Mouse (Mus musculus) lung, embryonic 15.5 days (tissue): ENCODE results near the gene Pusl1. TPM values are rescaled to one million over a fixed set of nuclear protein-coding genes. Genes with fewer than 3 reads are reported as not detected.

Experiments used
- ATAC-seq: fragments of 200-750 bp; cut with Nextera tagmentation; 2 replicates; pipeline ENCODE4 v1.8.0; 2017; ENCODE audit warnings: moderate number of reproducible peaks, borderline replicate concordance; ENCODE audit not compliant: low FRiP score, low TSS enrichment; ENCODE audit errors: extremely low read depth
- H3K27ac ChIP-seq: fragments of 300-500 bp; sonication (generic); 2 replicates; pipeline ENCODE4 v1.5.1; 2015; ENCODE audit warnings: moderate library complexity, mild to moderate bottlenecking, inconsistent platforms
- H3K27me3 ChIP-seq: fragments of 300-500 bp; sonication (generic); 2 replicates; pipeline ENCODE4 v1.6.1; 2015; ENCODE audit warnings: inconsistent platforms
- H3K36me3 ChIP-seq: fragments of 300-500 bp; sonication (generic); 2 replicates; pipeline ENCODE4 v1.6.1; 2015; ENCODE audit warnings: inconsistent platforms
- H3K4me1 ChIP-seq: fragments of 300-500 bp; sonication (generic); 2 replicates; pipeline ENCODE4 v1.6.1; 2015; ENCODE audit warnings: inconsistent platforms
- H3K4me2 ChIP-seq: fragments of 300-500 bp; sonication (generic); 2 replicates; pipeline ENCODE4 v1.6.1; 2015; ENCODE audit warnings: inconsistent platforms, mild to moderate bottlenecking, moderate library complexity
- H3K4me3 ChIP-seq: fragments of 300-500 bp; sonication (generic); 2 replicates; pipeline ENCODE4 v1.5.1; 2015; ENCODE audit warnings: mild to moderate bottlenecking, inconsistent platforms
- H3K9ac ChIP-seq: fragments of 300-500 bp; sonication (generic); 2 replicates; pipeline ENCODE4 v1.6.1; 2015; ENCODE audit warnings: inconsistent platforms
- H3K9me3 ChIP-seq: fragments of 300-500 bp; sonication (generic); 2 replicates; pipeline ENCODE4 v1.6.1; 2016; ENCODE audit warnings: inconsistent platforms
- WGBS: fragments of 180-500 bp; shearing (Covaris S2); methylation state at CpG from one replicate; pipeline ENCODE4 v1.1.7; 2015; 5-methylcytosine and 5-hydroxymethylcytosine counted together
- polyA plus RNA-seq: library from polyadenylated mRNA; unstranded; fragments of >200 nt; fragmentation: Nextera tagmentation; extraction: Ambion mirVana; gene quantifications from 2 replicates; pipeline ENCODE4 v1.2.1, GENCODE M21; 2015

Pusl1 gene
- 42.9 and 44.9 TPM in 2 replicates for polyA plus RNA-seq

DNA sequence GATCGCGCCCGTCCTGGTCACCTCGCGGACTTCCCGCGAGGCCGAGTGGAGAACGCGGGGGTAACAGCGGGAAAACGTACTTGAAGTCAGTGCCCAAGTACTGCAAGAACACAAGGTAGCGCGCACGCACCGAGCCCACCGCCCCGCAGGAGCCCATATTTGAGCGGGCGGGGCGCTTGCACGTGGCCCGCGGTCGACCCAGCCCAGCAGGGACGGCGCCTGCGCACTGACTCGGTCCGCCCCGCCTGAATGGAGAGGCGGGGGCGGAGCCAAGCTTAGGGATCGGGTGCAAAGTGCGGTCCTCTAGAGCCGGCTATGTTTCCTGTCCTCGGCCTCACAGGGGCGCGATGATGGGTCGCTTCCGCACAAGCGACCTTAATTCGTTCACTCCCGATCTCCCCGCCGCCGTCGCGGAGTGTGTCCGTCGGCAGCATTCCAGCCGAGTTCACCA lies at the start of gene Pusl1, which contains the start of gene Acap3:
Pusl1 (minus strand) TSS at position 231 of the 451 bp plus-strand sequence.
Acap3 (plus strand) TSS at position 272 of the 451 bp plus-strand sequence.
- H3K4me1 ChIP-seq: peaks cover 43% of the 10 kb centered on the region
- peak within 1 kb of the TSS; percentile 92 for H3K9ac ChIP-seq
- peak within 1 kb of the TSS; percentile 90 for H3K4me3 ChIP-seq
- peaks cover 30% of the 10 kb centered on the region for H3K36me3 ChIP-seq
- under 1% methylated on average over 52 of the region's 52 CpGs for WGBS
- H3K27me3 ChIP-seq: no peaks in the 10 kb centered on the region
- H3K27ac ChIP-seq: peak within 1 kb of the TSS; percentile 99
- ATAC-seq: peak; percentile 89
- H3K9me3 ChIP-seq: no peaks in the 10 kb centered on the region
- H3K4me2 ChIP-seq: peak within 1 kb of the TSS; percentile 88

DNA sequence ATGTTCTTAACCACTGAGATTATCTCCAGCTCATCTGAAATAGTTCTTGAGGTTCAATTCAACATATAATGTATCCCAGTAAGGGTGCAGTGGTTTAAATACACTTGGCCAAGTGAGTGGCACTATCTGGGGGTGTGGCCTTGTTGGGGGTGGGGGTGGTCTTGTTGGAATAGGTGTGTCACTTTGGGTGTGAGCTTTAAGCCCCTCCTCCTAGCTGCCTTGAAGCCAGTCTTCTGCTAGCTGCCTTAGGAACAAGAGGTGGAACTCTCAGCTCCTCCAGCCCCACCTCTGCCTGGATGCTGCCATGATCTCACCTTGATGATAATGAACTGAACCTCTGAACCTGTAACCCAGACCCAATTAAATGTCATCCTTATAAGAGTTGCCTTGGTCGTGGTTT lies 40.5 kb upstream of the Pusl1 start:
- no peak overlapping the region for H3K4me3 ChIP-seq
- H3K27ac ChIP-seq: no peak overlapping the region
- H3K9me3 ChIP-seq: no peaks in the 10 kb centered on the region
- H3K36me3 ChIP-seq: no peaks in the 10 kb centered on the region
- no peak for ATAC-seq
- H3K4me2 ChIP-seq: no peak overlapping the region
- WGBS: 63% methylated on average over 1 of the region's 1 CpGs
- no peaks in the 10 kb centered on the region for H3K4me1 ChIP-seq
- H3K27me3 ChIP-seq: no peaks in the 10 kb centered on the region
- no peak overlapping the region for H3K9ac ChIP-seq

DNA sequence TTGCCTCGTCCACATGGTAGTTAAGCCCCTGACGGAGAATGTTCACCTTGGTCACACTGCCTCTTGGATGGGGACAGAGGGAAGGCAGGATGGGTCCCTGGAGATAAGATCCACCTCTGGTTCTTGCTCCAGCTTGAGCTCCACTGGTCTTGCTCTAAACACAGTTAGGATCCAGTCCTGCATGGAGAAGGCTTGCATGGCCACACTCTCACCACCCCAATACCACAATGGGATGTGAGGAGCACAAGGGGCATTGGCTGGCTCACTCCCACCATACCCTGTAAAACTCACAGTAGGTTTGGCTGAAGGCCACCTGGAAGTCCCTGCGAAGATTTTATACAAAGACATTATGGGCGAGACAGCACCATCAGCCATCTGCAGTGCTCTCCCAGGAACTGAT lies 17.2 kb upstream of the Pusl1 start:
- no peak overlapping the region for H3K4me3 ChIP-seq
- no peak overlapping the region for H3K4me2 ChIP-seq
- H3K9ac ChIP-seq: no peak overlapping the region
- H3K4me1 ChIP-seq: no peaks in the 10 kb centered on the region
- H3K36me3 ChIP-seq: peaks cover 16% of the 10 kb centered on the region
- no peaks in the 10 kb centered on the region for H3K9me3 ChIP-seq
- H3K27me3 ChIP-seq: no peaks in the 10 kb centered on the region
- no peak overlapping the region for H3K27ac ChIP-seq
- no peak for ATAC-seq
- WGBS: 89% methylated on average over 4 of the region's 4 CpGs

DNA sequence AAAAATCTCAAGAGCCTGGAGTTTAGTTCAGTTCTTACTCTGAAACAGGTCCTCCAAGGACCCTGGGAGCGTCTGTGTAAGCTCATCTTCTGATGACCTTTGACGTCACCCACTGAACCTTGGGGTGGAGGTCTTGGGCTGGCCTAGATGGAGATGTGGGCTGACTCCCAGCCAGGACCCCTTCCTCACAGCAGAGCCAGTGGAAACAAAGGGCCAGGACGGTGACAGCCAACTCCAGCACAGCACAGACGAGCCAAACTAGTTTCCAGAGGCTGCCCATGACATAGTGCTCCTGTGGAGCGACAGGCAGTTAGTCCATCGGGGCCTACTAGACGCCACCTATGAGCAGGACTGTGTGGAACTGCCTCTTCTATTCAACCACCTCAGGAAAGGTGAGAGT lies 16.7 kb upstream of the Pusl1 start:
- no peak overlapping the region for H3K4me3 ChIP-seq
- no peaks in the 10 kb centered on the region for H3K4me1 ChIP-seq
- H3K27ac ChIP-seq: no peak overlapping the region
- peaks cover 19% of the 10 kb centered on the region for H3K36me3 ChIP-seq
- WGBS: 65% methylated on average over 7 of the region's 7 CpGs
- no peak overlapping the region for H3K9ac ChIP-seq
- H3K9me3 ChIP-seq: no peaks in the 10 kb centered on the region
- no peaks in the 10 kb centered on the region for H3K27me3 ChIP-seq
- ATAC-seq: no peak
- H3K4me2 ChIP-seq: no peak overlapping the region

DNA sequence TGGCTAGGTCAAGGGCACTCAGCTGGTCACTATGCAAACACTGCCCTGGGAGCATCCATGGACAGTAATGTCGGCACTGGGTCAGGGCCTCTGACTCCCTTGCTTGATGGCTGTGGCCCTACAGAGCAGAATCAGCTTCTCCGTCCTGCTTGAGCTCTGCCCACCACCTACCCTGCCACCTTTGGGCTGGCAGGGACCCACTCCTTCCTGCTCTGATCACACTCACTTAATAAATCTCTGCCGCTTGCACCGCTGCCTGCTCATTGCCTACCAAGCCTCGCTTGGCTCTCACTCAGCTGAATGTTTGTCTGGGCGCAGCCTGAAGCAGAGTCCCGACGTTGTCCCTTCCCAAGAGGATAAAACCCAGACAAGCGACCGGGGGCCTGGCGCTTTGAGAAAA lies 15.4 kb upstream of the Pusl1 start:
- WGBS: 56% methylated on average over 11 of the region's 11 CpGs
- Histone ChIP-seq H3K9ac (no peak overlapping the region), H3K27ac (no peak overlapping the region), H3K27me3 (no peaks in the 10 kb centered on the region), H3K4me2 (no peak overlapping the region), H3K4me1 (no peaks in the 10 kb centered on the region), H3K4me3 (no peak overlapping the region), H3K36me3 (peaks cover 28% of the 10 kb centered on the region), H3K9me3 (no peaks in the 10 kb centered on the region)
- no peak for ATAC-seq

DNA sequence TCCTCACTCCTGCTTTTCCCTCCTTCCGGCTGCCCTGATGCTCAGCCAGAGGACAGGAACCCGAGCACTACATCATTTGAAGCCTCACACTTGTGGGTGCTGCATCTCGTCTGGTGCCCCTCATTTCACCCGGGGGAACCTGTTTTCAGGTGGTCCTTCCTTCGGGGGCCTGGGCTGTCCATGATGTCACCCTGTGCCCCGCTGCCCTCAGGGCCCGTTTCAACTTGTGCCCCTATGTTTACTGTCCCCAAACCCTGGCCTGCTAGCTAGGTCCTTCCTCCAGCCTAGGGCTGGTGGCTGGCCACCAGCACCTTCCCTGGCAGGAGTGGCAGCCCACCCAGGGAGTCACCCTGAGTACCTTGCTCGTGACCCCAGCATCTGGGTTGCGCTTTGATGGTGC lies 14.5 kb upstream of the Pusl1 start:
- ATAC-seq: no peak
- H3K27me3 ChIP-seq: no peaks in the 10 kb centered on the region
- no peak overlapping the region for H3K9ac ChIP-seq
- 79% methylated on average over 9 of the region's 9 CpGs for WGBS
- H3K9me3 ChIP-seq: no peaks in the 10 kb centered on the region
- H3K27ac ChIP-seq: no peak overlapping the region
- no peak overlapping the region for H3K4me2 ChIP-seq
- H3K4me1 ChIP-seq: 0 out of 2 replicates have a peak, but pooled peaks cover 1% of the 10 kb centered on the region
- no peak overlapping the region for H3K4me3 ChIP-seq
- peaks cover 31% of the 10 kb centered on the region for H3K36me3 ChIP-seq

DNA sequence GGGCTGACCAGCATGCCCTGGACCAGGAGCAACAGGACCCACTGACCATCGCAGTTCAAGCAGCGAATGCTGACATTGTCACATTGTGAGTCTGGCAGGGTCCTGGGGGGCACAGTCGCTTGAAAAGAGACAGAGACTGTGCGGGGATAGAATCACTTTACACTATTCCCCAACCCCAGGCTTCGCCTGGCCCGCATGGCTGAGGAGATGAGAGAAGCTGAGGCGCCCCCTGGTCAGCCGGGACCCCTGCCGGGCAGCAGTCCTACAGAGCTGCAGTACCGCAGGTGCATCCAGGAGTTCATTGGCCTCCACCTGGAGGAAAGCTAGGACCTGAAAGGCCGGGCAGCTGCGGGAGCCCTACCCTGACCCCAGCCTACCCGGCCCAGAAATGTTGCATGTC lies 14.1 kb upstream of the Pusl1 start:
- no peak for ATAC-seq
- H3K4me3 ChIP-seq: no peak overlapping the region
- peaks cover 34% of the 10 kb centered on the region for H3K36me3 ChIP-seq
- 0 out of 2 replicates have a peak, but pooled peaks cover 6% of the 10 kb centered on the region for H3K4me1 ChIP-seq
- H3K9ac ChIP-seq: no peak overlapping the region
- H3K27me3 ChIP-seq: no peaks in the 10 kb centered on the region
- no peaks in the 10 kb centered on the region for H3K9me3 ChIP-seq
- H3K4me2 ChIP-seq: no peak overlapping the region
- 87% methylated on average over 13 of the region's 13 CpGs for WGBS
- no peak overlapping the region for H3K27ac ChIP-seq

DNA sequence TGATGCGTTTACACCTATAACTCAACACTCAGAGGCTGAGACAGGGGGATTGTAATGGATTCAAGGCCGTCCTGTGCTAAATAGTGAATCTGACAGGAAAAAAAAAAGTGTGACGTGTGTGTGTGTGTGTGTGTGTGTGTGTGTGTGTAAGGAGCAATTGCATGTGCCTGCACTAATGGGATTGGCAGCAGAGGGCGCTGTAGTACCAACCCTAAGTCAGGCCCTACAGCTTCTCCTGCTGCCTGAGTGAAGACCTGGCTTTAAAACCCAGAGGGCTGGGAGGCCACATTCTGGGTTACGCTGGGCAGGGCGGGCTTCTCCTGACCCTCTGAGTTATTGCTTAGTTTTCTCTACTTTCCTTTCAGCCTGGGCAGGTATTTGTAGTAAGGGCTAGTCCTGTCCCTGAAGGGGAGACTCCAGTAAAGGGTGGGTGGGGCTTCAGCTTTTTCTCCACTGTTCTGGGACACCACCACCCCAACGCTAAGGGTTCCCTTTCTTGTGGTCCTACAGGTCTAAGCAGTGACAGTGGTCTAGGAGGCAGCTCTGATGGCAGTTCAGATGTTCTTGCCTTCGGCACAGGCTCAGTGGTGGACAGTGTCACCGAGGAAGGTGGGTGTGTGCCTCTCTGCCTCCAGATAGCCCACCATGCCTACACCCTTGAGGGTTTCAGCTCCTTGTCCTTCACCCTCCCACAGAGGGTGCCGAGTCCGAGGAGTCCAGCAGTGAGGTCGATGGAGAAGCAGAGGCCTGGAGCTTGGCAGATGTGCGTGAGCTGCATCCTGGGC lies 12.9 kb upstream of the Pusl1 start:
- no peak for ATAC-seq
- no peaks in the 10 kb centered on the region for H3K9me3 ChIP-seq
- no peak overlapping the region for H3K27ac ChIP-seq
- H3K27me3 ChIP-seq: no peaks in the 10 kb centered on the region
- H3K4me2 ChIP-seq: no peak overlapping the region
- no peak overlapping the region for H3K9ac ChIP-seq
- peaks cover 42% of the 10 kb centered on the region for H3K36me3 ChIP-seq
- no peak overlapping the region for H3K4me3 ChIP-seq
- 0 out of 2 replicates have a peak, but pooled peaks cover 6% of the 10 kb centered on the region for H3K4me1 ChIP-seq
- WGBS: 88% methylated on average over 13 of the region's 13 CpGs

DNA sequence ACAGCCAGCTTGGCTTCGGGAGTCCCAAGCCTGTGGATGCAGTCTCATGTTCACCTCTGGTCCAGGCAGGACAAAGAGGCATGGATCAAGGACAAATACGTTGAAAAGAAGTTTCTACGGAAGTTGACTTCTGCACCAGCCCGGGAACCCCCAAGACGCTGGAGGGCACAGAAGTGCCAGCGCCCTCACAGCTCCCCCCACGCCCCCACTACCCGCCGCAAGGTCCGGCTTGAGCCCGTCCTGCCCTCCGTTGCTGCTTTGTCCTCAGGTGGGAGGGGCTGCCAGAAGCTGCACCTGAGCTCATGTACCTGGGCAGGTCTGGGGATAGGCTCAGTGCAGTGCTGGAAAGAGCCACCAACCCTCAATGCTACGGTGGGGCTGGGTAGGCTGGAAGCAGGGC lies 11.7 kb upstream of the Pusl1 start:
- no peak overlapping the region for H3K4me3 ChIP-seq
- H3K9ac ChIP-seq: no peak overlapping the region
- no peak overlapping the region for H3K4me2 ChIP-seq
- no peak for ATAC-seq
- H3K4me1 ChIP-seq: 0 out of 2 replicates have a peak, but pooled peaks cover 6% of the 10 kb centered on the region
- H3K36me3 ChIP-seq: peaks cover 54% of the 10 kb centered on the region
- H3K9me3 ChIP-seq: no peaks in the 10 kb centered on the region
- no peaks in the 10 kb centered on the region for H3K27me3 ChIP-seq
- H3K27ac ChIP-seq: no peak overlapping the region
- whole genome bisulfite sequencing: 91% methylated on average over 13 of the region's 13 CpGs

DNA sequence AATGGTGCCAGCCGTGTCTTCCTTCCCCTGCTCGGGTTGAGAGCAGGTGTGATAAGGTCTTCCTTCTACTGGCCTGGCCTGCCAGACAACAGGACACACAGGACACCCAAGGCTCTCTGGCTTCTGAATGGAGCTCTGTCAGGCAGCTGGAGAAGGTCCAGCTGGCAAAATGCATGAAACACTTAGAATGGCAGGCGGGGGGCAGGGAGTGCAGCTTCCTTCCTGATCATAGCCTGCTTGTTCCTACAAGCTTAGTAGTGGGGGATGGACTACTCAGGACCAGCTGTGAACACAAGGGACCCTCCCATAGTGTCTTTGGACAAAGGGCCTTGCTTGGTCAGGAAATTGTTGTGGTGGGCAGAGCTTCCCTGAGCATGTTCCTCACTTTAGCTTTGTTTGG lies 9.6 kb upstream of the Pusl1 start:
- H3K4me3 ChIP-seq: no peak overlapping the region
- no peak overlapping the region for H3K4me2 ChIP-seq
- WGBS: 38% methylated on average over 3 of the region's 3 CpGs
- H3K27me3 ChIP-seq: no peaks in the 10 kb centered on the region
- peak; percentile 63 for ATAC-seq
- H3K9ac ChIP-seq: no peak overlapping the region
- 0 out of 2 replicates have a peak, but pooled peaks cover 6% of the 10 kb centered on the region for H3K4me1 ChIP-seq
- H3K9me3 ChIP-seq: no peaks in the 10 kb centered on the region
- H3K36me3 ChIP-seq: peaks cover 62% of the 10 kb centered on the region
- no peak overlapping the region; the same call in 1 of the 2 replicates for H3K27ac ChIP-seq

DNA sequence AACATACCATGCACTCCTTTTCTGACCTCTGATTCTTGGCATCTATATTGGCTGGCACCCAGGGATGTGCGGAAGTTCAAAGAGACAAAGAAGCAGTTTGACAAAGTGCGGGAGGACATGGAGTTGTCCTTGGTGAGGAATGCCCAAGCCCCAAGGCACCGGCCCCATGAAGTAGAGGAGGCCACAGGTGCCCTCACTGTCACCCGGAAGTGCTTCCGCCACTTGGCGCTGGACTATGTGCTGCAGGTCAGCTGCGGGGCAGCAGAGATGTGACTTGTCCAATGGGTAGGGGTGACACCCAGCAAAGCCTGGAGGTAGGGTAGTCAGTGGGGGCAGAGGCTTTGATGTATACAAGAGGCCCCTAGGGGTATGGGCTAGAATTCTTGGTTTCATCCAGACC lies 7.8 kb upstream of the Pusl1 start:
- no peaks in the 10 kb centered on the region for H3K9me3 ChIP-seq
- H3K27ac ChIP-seq: no peak overlapping the region
- H3K4me3 ChIP-seq: no peak overlapping the region
- peaks cover 52% of the 10 kb centered on the region for H3K36me3 ChIP-seq
- no peak overlapping the region for H3K4me2 ChIP-seq
- no peak for ATAC-seq
- H3K9ac ChIP-seq: no peak overlapping the region
- WGBS: 89% methylated on average over 7 of the region's 7 CpGs
- peaks cover 19% of the 10 kb centered on the region for H3K4me1 ChIP-seq
- no peaks in the 10 kb centered on the region for H3K27me3 ChIP-seq

DNA sequence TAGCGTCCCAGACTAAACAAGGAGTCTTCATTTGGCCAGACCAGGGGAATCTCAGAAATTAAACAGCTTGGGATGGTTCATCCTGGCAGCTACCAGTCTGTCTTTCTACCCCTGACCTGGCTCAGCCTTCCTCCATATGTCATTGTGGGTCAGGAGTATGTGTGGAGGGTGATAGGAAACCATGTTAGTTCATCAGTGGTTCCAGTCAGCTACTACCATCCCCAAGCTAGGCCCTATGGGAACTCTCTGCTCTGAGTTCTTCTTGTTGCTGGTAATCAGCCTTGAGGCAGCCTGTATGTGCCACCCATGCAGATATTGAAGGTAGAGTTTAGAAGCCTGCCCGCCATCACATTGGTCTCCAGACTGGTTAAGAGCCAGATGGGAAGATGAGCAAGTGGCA lies 6.7 kb upstream of the Pusl1 start:
- H3K27me3 ChIP-seq: no peaks in the 10 kb centered on the region
- 100% methylated on average over 2 of the region's 2 CpGs for WGBS
- no peak overlapping the region for H3K9ac ChIP-seq
- no peak for ATAC-seq
- H3K4me1 ChIP-seq: peaks cover 29% of the 10 kb centered on the region
- no peak overlapping the region for H3K4me3 ChIP-seq
- no peak overlapping the region for H3K27ac ChIP-seq
- H3K9me3 ChIP-seq: no peaks in the 10 kb centered on the region
- H3K4me2 ChIP-seq: no peak overlapping the region
- H3K36me3 ChIP-seq: peaks cover 44% of the 10 kb centered on the region
